Mouse (Mus musculus) T-helper 17 cell (primary cell): ENCODE data around the gene Alox5ap.

ENCODE experiments used
- in situ Hi-C, 2 experiments: fragments of 300-600 bp; cut with MboI, MseI; formaldehyde crosslinking; loops; 1 replicate in 1 of 2; 2 replicates in 1 of 2; pipeline ENCODE4 v1.15.1; 2025; ENCODE audit warnings: high pct_unique_total_duplicates in 2 of 2

Alox5ap gene

DNA sequence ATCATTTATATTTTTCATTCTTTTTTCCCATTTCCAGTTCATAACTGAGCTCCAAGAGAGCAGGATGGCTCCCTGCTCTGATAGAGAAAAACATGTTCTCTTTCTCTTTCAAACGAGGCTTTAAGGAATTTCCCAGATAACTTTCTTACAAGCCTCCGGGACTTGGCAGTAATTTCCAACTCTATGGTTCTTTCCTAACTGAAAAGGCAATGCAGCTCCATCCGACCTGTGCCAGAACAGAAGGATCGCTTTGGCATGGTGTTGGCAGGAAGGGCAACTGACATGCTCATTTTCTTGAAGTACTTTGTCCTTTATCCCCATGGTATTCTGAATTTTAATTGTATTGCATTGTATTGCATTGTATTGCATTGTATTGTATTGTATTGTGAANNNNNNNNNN lies 33.7 kb downstream of the Alox5ap start:
- in situ Hi-C loops, result no loop called here

GRCm38 (mm10) chr5:149312884-149313652 lies 48.5 kb downstream of the Alox5ap start:
- in situ Hi-C loops, result no loop called here

GRCm38 (mm10) chr5:149314514-149315081 lies 50.0 kb downstream of the Alox5ap start:
- in situ Hi-C loops, result loop anchor here in 1 of 2 experiments (5.0 kb wide), 1 partner anchor 37 kb away; no protein-coding TSS in a partner anchor

- in situ Hi-C loops, result loop anchor here in 1 of 2 experiments (5.0 kb wide), 1 partner anchor 40 kb away; no protein-coding TSS in a partner anchor
Observed at GRCm38 (mm10) chr5:149316926-149317325, 52.4 kb downstream of the Alox5ap start.

DNA sequence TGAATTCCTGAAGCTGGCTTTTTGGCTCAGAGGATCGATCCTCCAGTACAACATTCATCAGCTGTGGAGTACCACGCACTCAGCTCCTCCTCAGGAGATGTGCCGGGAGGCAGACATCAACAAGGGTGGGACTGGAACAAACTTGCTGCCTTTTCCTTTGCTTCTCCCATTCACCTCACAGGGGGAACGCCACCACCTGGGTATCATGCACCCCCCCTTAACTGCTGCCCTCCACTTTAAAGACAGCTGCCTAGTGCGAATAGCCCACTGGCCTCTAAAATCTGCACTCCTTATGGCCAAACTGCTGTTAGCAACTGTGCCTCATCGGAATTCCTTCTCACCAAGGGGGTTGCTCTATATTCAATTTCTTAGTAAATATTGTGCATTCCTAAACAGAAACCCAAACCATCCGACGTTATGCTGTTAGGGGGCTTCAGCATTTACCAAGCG lies 55.3 kb downstream of the Alox5ap start:
- in situ Hi-C loops, result loop anchor here in 1 of 2 experiments (5.0 kb wide), 1 partner anchor 43 kb away; no protein-coding TSS in a partner anchor

GRCm38 (mm10) chr5:149320534-149321482 lies 56.2 kb downstream of the Alox5ap start:
- in situ Hi-C loops, result no loop called here

DNA sequence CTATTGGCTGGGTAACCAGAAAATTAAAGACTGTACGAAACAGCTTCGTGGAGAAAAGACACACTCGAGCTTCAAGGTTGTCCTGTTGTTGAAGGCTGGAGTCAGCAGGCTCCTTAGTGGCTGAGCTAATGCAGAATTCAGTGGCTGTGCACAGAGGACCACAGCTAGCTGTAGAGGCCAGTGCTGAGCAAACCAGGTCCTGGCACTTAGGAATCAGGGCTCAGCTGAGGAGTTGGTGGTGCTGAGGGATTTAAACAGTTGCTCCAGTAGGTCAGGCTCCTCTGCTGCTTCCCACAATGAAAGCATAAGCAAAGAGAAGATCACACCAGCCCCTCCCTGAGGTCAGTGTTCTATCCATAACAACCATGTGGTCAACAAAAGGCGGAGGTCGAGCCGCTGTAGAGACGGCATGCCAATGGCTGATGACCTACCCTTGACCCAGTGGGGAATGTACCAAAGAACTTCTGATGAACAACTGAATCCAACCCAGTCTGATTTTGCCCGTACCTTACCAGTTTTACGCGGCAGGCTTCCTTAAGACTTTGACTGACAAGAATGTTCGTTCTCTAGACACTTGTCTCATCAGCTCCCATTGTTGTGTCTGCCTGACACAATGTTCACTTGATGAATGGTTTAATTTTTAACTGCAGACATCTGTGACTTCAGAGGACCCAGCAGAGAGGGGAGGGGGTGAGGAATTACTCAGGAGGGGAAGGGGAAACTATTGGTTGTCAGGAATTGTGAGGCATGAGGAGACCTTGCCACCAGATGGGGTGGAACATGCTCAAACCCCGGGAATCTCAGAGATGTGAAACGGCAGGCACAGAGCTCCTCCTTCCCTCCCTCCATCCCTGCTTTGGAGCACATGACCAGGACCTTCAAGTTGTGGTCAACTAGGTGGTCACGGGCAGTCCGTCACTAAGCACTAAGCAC lies 57.6 kb downstream of the Alox5ap start:
- in situ Hi-C loops, result no loop called here

DNA sequence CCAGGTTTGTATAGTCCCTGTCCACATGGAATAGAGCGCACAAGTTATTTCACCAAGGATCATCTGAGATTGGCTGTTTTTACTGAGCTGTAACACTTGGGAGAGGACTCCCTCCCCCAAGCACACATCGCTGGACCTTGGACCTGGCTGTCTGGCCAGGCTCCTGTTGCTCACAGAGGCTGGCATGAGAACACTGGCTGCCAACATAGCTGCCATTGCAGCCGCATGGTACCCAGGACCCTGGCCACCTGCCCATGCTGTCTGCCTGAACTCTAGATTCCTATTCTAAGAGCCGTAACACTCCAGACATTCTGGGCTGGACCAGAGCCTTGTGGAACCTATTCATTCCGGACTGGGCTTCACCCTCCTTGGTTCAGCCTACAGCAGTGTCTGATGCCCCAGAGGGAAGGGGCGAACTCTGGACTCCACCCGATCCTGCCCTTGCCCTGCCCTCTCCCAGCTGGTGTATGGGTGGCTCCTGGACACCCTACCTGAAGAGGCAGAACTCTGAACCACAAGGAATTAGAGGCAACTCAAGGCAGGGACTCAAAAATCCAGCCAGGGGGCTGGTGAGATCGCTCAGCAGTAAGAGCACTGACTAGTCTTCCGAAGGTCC lies 58.5 kb downstream of the Alox5ap start:
- in situ Hi-C loops, result no loop called here

- in situ Hi-C loops, result loop anchor here in 1 of 2 experiments (5.0 kb wide), 1 partner anchor 32 kb away; no protein-coding TSS in a partner anchor
Observed at GRCm38 (mm10) chr5:149324739-149325138, 60.2 kb downstream of the Alox5ap start.

DNA sequence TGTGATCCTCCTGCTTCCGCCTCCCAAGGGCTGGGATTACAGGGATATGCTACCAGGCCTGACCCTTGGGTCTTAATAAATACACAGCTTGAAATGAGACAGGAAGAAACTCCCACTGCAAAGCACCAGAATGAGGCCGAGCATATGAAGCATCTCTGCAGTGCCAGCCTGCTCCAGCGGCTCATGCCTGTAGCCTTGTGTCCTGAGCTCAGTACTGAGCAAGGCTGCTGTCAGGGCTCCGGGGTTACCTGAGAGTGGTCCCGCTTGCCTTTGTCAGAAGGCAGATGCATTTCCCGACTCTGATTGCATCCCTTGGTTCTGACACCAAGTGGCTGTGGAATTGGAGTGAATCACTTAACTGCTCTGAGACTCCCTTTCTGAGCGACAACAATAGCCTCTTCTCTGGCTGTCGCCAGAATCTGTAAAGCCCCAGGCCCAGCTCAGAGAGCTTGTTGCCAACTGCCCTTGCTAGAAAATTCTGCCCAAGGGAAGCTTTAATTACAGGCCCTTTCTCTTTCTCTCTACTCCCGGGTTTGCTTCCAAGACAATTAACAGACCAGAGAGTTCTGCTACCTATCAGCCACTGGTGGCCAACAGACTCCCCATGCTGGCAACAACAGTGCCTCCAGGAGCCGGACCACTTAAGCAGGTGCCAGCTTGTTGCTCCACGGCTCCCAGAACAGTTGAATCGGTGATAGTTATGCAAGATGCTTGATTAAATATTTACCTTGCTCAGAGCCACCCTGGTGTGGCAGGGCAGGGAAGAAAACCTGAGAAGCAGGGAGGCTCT lies 64.7 kb downstream of the Alox5ap start:
- in situ Hi-C loops, result loop anchor here in 1 of 2 experiments (5.0 kb wide), 1 partner anchor 37 kb away; no protein-coding TSS in a partner anchor

DNA sequence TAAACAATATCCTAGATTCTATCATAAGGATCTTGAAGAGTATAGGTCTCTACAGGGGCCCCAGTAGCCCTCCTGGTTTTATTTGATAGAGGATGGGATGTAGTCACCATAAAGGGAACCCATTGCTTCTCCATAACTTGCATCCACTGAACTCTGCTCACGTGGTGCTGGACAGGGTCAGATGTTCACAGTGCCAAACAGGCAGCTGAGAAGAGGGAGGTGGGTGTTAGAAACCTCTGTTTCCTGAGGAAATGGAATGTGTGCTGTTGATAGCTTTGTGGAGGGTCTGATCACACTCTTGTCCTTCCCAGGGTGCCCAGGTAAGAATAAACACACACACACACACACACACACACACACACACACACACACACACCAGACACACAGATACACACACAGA lies 66.0 kb downstream of the Alox5ap start:
- in situ Hi-C loops, result loop anchor here in 1 of 2 experiments (10.0 kb wide), 1 partner anchor 56 kb away; no protein-coding TSS in a partner anchor

DNA sequence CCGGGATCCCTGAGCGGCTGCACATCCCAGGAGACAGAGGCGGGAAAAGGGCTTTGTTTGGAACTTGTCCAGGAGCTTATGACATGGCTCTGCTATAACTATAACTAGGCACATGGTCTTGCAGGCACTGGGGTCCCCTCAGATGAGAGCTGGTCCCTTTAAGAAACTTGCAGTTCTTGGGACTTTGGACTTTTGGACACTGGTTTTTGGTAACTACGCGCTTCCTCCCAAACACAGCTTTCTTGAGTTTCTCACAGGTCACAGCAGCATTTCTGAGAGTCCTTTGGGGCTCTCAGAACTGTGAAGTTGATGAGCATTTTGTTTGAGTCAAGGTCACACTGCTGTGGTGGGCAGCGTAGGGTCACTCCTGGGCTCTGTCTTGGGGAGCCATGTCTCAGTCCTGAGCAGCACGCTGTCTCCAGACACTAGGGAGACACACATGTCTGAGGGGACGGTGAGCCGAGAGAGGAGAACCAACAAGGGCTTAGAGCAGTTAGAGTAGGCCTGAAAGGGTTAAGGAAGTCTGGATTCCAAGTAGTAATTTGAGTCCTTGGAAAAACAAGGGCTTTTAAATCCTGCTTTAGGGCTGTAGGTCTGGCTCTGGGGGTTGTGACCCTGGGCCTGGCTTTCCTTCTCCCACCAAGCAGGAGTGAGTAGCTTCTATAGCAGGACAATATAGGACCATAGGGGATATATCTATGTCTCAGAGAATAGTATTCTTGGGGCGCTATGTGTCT lies 67.0 kb downstream of the Alox5ap start:
- in situ Hi-C loops, result loop anchor here in 1 of 2 experiments (10.0 kb wide), 1 partner anchor 57 kb away; no protein-coding TSS in a partner anchor

GRCm38 (mm10) chr5:149332787-149333186 lies 68.2 kb downstream of the Alox5ap start:
- in situ Hi-C loops, result loop anchor here in 1 of 2 experiments (10.0 kb wide), 1 partner anchor 58 kb away; no protein-coding TSS in a partner anchor

- in situ Hi-C loops, result loop anchor here in 1 of 2 experiments (10.0 kb wide), 1 partner anchor 59 kb away; no protein-coding TSS in a partner anchor
Observed at GRCm38 (mm10) chr5:149333941-149334698, 69.6 kb downstream of the Alox5ap start.

GRCm38 (mm10) chr5:149335009-149335408 lies 70.4 kb downstream of the Alox5ap start:
- in situ Hi-C loops, result loop anchor here in 1 of 2 experiments (5.0 to 10.0 kb wide), 2 partner anchors 47 to 60 kb away; no protein-coding TSS in a partner anchor

- in situ Hi-C loops, result loop anchor here in 1 of 2 experiments (5.0 to 10.0 kb wide), 2 partner anchors 47 to 61 kb away; no protein-coding TSS in a partner anchor
Observed at GRCm38 (mm10) chr5:149335563-149336238, 71.1 kb downstream of the Alox5ap start.
